Mouse (Mus musculus): ENCODE data around the gene Ctsl. TPM values are rescaled to one million over a fixed set of nuclear protein-coding genes. Genes with fewer than 3 reads are reported as not detected.

The Ctsl gene
- polyA plus RNA-seq, 1 experiment from 2014 or later = 197 TPM

- no peaks in the 10 kb centered on the region for H3K27me3 ChIP-seq
- H3K27ac ChIP-seq (replicated peaks) = peak overlapping the region; percentile 95
- peak overlapping the region; percentile 76 for H3K4me3 ChIP-seq (replicated peaks)
- 0% methylated on average over 2 of the region's 2 CpGs for WGBS (ENCODE audit: insufficient replicate concordance)
- H3K4me1 ChIP-seq (replicated peaks) = peaks cover 43% of the 10 kb centered on the region
- H3K4me2 ChIP-seq = peak overlapping the region; percentile 93
- H3K36me3 ChIP-seq (replicated peaks) = peaks cover 3% of the 10 kb centered on the region; the same call in 1 of the 2 replicates
- H3K9me3 ChIP-seq (replicated peaks) = no peaks in the 10 kb centered on the region
- H3K9ac ChIP-seq = peak overlapping the region; percentile 35; the same call in 1 of the 2 replicates
- ATAC-seq (ENCODE audit: insufficient read depth) = peak; percentile 27
Measured at GRCm38 (mm10) chr13:64312916-64313289, 57.8 kb downstream of the Ctsl start.

DNA sequence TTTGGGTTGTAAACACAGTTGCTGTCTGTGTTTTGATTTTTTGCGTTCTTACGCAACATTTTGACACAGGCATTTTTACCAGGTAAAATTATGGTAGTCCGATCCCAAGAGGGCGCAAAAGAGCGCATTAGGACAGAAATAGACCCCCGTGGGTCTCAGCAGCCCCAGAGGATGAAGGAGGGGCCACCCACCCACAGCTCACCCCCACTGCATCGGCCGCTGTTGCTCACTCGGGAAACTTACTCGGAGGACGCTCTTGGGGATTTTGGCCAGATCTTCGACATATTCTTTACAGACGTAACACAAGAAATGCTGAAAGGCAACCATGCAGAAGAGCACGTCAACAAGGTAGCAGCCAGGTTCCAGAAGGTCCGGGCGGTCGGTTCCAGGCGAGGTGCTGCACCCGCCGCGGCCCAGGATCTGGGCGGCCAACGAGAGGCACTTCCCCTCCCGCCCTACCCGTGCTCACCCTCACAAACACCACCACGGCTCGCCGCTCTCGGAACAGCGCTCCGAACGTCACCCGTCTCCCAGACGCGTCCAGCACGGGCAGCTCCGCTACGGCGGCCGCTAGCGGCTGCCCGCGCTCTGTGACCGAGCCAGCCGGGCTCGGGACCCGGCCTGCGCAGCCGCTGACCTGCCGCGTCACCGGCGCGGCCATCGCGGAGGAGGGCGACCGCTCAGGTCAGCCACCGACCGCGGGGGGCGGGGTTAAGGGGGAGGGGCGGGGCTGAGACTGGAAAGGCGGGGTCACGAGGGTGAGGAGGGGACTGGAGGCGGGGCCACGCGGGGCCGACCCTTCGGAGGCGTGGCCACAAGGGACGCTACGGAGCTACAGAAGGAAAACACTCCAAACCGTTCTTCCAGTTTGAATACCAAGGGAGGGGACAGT lies 58.4 kb downstream of the Ctsl start, which contains the start of gene Aaed1:
Aaed1 (minus strand) TSS at position 687 of the 892 bp plus-strand sequence.
- Histone ChIP-seq H3K27ac (replicated peaks) (peak within 1 kb of the TSS; percentile 95), H3K9me3 (replicated peaks) (no peaks in the 10 kb centered on the region), H3K36me3 (replicated peaks) (peaks cover 6% of the 10 kb centered on the region), H3K9ac (peak within 1 kb of the TSS; percentile 80), H3K27me3 (no peaks in the 10 kb centered on the region), H3K4me3 (replicated peaks) (peak within 1 kb of the TSS; percentile 76), H3K4me2 (peak within 1 kb of the TSS; percentile 93), H3K4me1 (replicated peaks) (peaks cover 43% of the 10 kb centered on the region)
- ATAC-seq (ENCODE audit: insufficient read depth) = peak; percentile 93
- WGBS (ENCODE audit: insufficient replicate concordance) = under 1% methylated on average over 72 of the region's 74 CpGs

GRCm38 (mm10) chr13:64311266-64311665 lies 59.4 kb downstream of the Ctsl start:
- Histone ChIP-seq H3K9ac (no peak overlapping the region; the same call in 1 of the 2 replicates), H3K4me3 (replicated peaks) (peak overlapping the region; percentile 76), H3K36me3 (replicated peaks) (peaks cover 12% of the 10 kb centered on the region), H3K4me1 (replicated peaks) (peaks cover 43% of the 10 kb centered on the region), H3K9me3 (replicated peaks) (no peaks in the 10 kb centered on the region), H3K27me3 (no peaks in the 10 kb centered on the region), H3K4me2 (peak overlapping the region; percentile 93), H3K27ac (replicated peaks) (no peak overlapping the region)
- WGBS (ENCODE audit: insufficient replicate concordance) = 79% methylated on average over 1 of the region's 1 CpGs
- ATAC-seq (ENCODE audit: insufficient read depth) = no peak

- Histone ChIP-seq H3K27ac (replicated peaks) (peak overlapping the region; percentile 7), H3K4me2 (peak overlapping the region; percentile 93), H3K4me1 (replicated peaks) (peaks cover 40% of the 10 kb centered on the region), H3K4me3 (replicated peaks) (0 out of 2 replicates have a peak overlapping the region, but pooled peaks have one; percentile 76), H3K9ac (no peak overlapping the region), H3K36me3 (replicated peaks) (peaks cover 12% of the 10 kb centered on the region), H3K9me3 (replicated peaks) (no peaks in the 10 kb centered on the region), H3K27me3 (no peaks in the 10 kb centered on the region)
- 45% methylated on average over 6 of the region's 6 CpGs for WGBS (ENCODE audit: insufficient replicate concordance)
- no peak for ATAC-seq (ENCODE audit: insufficient read depth)
Measured at GRCm38 (mm10) chr13:64310585-64310984, 60.1 kb downstream of the Ctsl start.

DNA sequence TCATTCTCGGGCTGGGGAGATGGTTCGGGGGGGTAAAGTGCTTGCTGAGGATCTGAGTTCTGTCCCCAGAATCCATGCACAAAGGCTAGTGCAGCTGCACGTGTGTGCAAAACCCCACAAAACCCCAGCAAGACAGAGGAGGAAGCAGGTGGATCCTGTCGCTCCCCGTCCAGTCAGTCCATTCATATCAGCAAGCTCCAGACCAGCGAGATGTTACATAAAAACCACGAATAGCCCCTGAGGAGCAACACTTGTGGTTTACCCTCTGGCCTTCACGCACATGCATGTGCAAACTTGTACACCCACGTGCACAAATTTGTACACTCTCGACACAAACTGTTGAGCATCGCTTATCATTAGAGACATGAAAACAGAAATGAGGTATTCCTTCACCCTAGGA lies 60.8 kb downstream of the Ctsl start:
- 12% methylated on average over 11 of the region's 11 CpGs for WGBS (ENCODE audit: insufficient replicate concordance)
- Histone ChIP-seq H3K27ac (replicated peaks) (no peak overlapping the region), H3K9ac (0 out of 2 replicates have a peak overlapping the region, but pooled peaks have one; percentile 23)

More for the DNA sequence above, 60.8 kb downstream of the Ctsl start:
- peak overlapping the region; percentile 31 for H3K4me2 ChIP-seq
- H3K27me3 ChIP-seq = no peaks in the 10 kb centered on the region
- no peak overlapping the region for H3K4me3 ChIP-seq (replicated peaks)
- peaks cover 39% of the 10 kb centered on the region for H3K4me1 ChIP-seq (replicated peaks)
- ATAC-seq (ENCODE audit: insufficient read depth) = no peak
- H3K9me3 ChIP-seq (replicated peaks) = no peaks in the 10 kb centered on the region
- peaks cover 12% of the 10 kb centered on the region for H3K36me3 ChIP-seq (replicated peaks)

Other genes with a start within 250 kb of the Ctsl start
- gene Slc35d2, start 241.5 kb downstream of the Ctsl start, polyA plus RNA-seq (2015; fragmentation: Nextera tagmentation; extraction: Ambion mirVana) = 7.1 and 8.1 TPM in 2 replicates
- gene Zfp367, start 217.7 kb downstream of the Ctsl start, polyA plus RNA-seq (2015; fragmentation: Nextera tagmentation; extraction: Ambion mirVana) = 20.6 and 22.1 TPM in 2 replicates
- gene Habp4, start 209.1 kb downstream of the Ctsl start, polyA plus RNA-seq (2015; fragmentation: Nextera tagmentation; extraction: Ambion mirVana) = 10.0 and 11.3 TPM in 2 replicates
- gene Cdc14b, start 95.6 kb downstream of the Ctsl start, polyA plus RNA-seq (2015; fragmentation: Nextera tagmentation; extraction: Ambion mirVana) = 8.6 and 8.8 TPM in 2 replicates
- gene Aaed1, start 58.2 kb downstream of the Ctsl start, polyA plus RNA-seq (2015; fragmentation: Nextera tagmentation; extraction: Ambion mirVana) = 19.6 and 20.2 TPM in 2 replicates
- gene Cdk20, start 61.4 kb upstream of the Ctsl start, polyA plus RNA-seq (2015; fragmentation: Nextera tagmentation; extraction: Ambion mirVana) = 3.4 and 5.1 TPM in 2 replicates
- gene Fam240b, start 126.9 kb upstream of the Ctsl start, polyA plus RNA-seq (2015; fragmentation: Nextera tagmentation; extraction: Ambion mirVana) = not detected in 2 replicates

All from liver, embryonic 15.5 days (tissue).